Comparison of ENCODE assay signal across 8 mouse cellular contexts in the genomic region with DNA sequence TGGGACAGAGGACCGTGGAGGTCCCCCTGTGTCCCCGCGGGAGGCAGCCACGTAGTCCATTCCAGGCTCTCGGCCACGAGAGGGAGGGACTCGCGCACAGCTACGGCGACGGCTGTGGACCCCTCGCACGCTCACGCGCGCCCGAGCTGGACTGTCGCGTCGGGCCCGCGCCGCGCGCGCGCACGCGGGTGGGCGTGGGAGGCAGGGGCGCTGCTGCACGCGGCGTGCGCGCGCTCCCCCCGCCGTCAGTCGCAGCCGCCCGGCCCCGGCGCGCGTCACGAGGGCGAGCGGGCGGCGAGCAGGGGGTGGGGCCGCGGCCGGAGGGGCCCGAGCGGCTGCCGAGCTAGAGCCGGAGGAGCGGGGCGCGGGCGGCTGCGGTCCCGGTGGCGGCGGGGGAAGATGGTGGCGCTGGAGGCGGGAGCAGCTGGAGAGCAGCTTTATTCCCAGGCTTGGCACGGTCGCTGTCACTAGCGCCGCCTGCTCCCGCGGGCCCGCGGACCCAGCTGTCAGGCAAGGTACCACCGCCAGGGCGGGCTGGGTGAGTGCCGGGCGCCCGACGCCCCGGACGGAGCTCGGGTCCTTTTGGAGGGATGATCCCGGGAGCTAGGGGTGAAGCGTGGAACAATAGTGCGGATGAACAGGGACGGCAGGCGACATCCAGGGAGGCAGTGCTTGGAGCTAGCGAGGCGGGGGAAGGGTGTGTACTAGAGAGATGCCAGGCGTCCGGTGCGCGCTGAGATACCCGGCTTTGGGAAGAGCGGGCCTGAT. TPM values are rescaled to one million over a fixed set of nuclear protein-coding genes. Genes with fewer than 3 reads are reported as not detected.
A peak's percentile ranks its signal among the peaks of the same experiment; 100 is the strongest.
DNase-seq lines count a peak whose midpoint lies in the region; ATAC-seq and TF ChIP-seq lines count a peak whose summit lies in the region.

Apba1 (plus strand) TSS at position 334 of the 768 bp plus-strand sequence.

- TF ChIP-seq EP300 in heart, adult 2 months (IDR thresholded peaks at IDR 0.05; ENCODE audit: insufficient read depth, low read depth, low read length), result no peak

- H3K4me2 ChIP-seq in kidney, embryonic 14.5 days (replicated peaks; ENCODE audit: low read depth, low read length), result peak within 1 kb of the TSS; percentile 82
- H3K4me2 ChIP-seq in limb, embryonic 13.5 days (replicated peaks), result peak within 1 kb of the TSS; percentile 88
- H3K4me2 ChIP-seq in midbrain, embryonic 13.5 days (replicated peaks), result peak within 1 kb of the TSS; percentile 66

- H3K4me1 ChIP-seq in heart, adult 2 months (ENCODE audit: control insufficient read depth, insufficient read depth, low read length), result no peaks in the 10 kb centered on the region; the same call in 1 of the 2 replicates
- no peaks in the 10 kb centered on the region for H3K4me1 ChIP-seq in kidney, embryonic 14.5 days (ENCODE audit: control insufficient read depth, insufficient read depth, low read length)
- peaks cover 15% of the 10 kb centered on the region for H3K4me1 ChIP-seq in limb, embryonic 13.5 days
- H3K4me1 ChIP-seq in midbrain, embryonic 13.5 days (replicated peaks), result peaks cover 27% of the 10 kb centered on the region
- H3K4me1 ChIP-seq in small intestine, adult 2 months (ENCODE audit: control insufficient read depth, insufficient read depth, insufficient read length, low read length), result no peaks in the 10 kb centered on the region; the same call in 1 of the 2 replicates

- ATAC-seq in cerebellum, adult (ENCODE audit: insufficient number of reproducible peaks, low FRiP score, low TSS enrichment), result peak; percentile 69
- ATAC-seq in kidney, embryonic 14.5 days (ENCODE audit: low FRiP score, low TSS enrichment), result peak; percentile 89
- peak; percentile 89 for ATAC-seq in limb, embryonic 13.5 days (ENCODE audit: low FRiP score, low read depth)
- ATAC-seq in midbrain, embryonic 13.5 days, result peak; percentile 92

- peak within 1 kb of the TSS; percentile 84 for H3K9ac ChIP-seq in heart, adult 2 months (ENCODE audit: low read depth, low read length)
- H3K9ac ChIP-seq in kidney, embryonic 14.5 days (ENCODE audit: low read depth, low read length), result peak within 1 kb of the TSS; percentile 71
- peak within 1 kb of the TSS; percentile 79 for H3K9ac ChIP-seq in limb, embryonic 13.5 days
- H3K9ac ChIP-seq in midbrain, embryonic 13.5 days (replicated peaks), result peak within 1 kb of the TSS; percentile 85

- peak; percentile 56 for TF ChIP-seq CTCF in heart, adult 2 months (IDR thresholded peaks at IDR 0.05)
- TF ChIP-seq CTCF in small intestine, adult 2 months (IDR thresholded peaks at IDR 0.05; ENCODE audit: extremely low read depth, insufficient read length, insufficient replicate concordance, low read depth, low read length), result no peak

- H3K79me2 ChIP-seq in heart, adult 2 months (replicated peaks; ENCODE audit: control insufficient read depth, insufficient read depth, low read length), result no peaks in the 10 kb centered on the region

- H3K9me3 ChIP-seq in kidney, embryonic 14.5 days (ENCODE audit: control insufficient read depth, low read length), result no peaks in the 10 kb centered on the region
- no peaks in the 10 kb centered on the region for H3K9me3 ChIP-seq in limb, embryonic 13.5 days
- no peaks in the 10 kb centered on the region for H3K9me3 ChIP-seq in midbrain, embryonic 13.5 days

- H3K27ac ChIP-seq in heart, adult 2 months, result peak within 1 kb of the TSS; percentile 95
- H3K27ac ChIP-seq in kidney, embryonic 14.5 days (ENCODE audit: low read depth, low read length), result peak within 1 kb of the TSS; percentile 82; the same call in 1 of the 2 replicates
- H3K27ac ChIP-seq in limb, embryonic 13.5 days, result peak within 1 kb of the TSS; percentile 84
- H3K27ac ChIP-seq in midbrain, embryonic 13.5 days, result peak within 1 kb of the TSS; percentile 93
- H3K27ac ChIP-seq in small intestine, adult 2 months (ENCODE audit: insufficient read depth, low read depth, low read length), result peak within 1 kb of the TSS; percentile 50

- H3K36me3 ChIP-seq in heart, adult 2 months (ENCODE audit: control insufficient read depth, insufficient read depth, low read length), result no peaks in the 10 kb centered on the region
- H3K36me3 ChIP-seq in kidney, embryonic 14.5 days (ENCODE audit: control insufficient read depth, insufficient read depth, low read length), result no peaks in the 10 kb centered on the region
- no peaks in the 10 kb centered on the region for H3K36me3 ChIP-seq in limb, embryonic 13.5 days
- H3K36me3 ChIP-seq in midbrain, embryonic 13.5 days, result no peaks in the 10 kb centered on the region
- no peaks in the 10 kb centered on the region for H3K36me3 ChIP-seq in small intestine, adult 2 months (ENCODE audit: control insufficient read depth, insufficient read depth, low read length)

- H3K27me3 ChIP-seq in heart, adult 2 months (ENCODE audit: control insufficient read depth, insufficient read depth, low read length), result no peaks in the 10 kb centered on the region
- H3K27me3 ChIP-seq in kidney, embryonic 14.5 days (ENCODE audit: control insufficient read depth, insufficient read depth, low read length), result peaks cover 4% of the 10 kb centered on the region; the same call in 1 of the 2 replicates
- H3K27me3 ChIP-seq in limb, embryonic 13.5 days, result peaks cover 34% of the 10 kb centered on the region
- 0 out of 2 replicates have a peak, but pooled peaks cover 3% of the 10 kb centered on the region for H3K27me3 ChIP-seq in midbrain, embryonic 13.5 days
- peaks cover 13% of the 10 kb centered on the region for H3K27me3 ChIP-seq in small intestine, adult 2 months (ENCODE audit: control insufficient read depth, insufficient read depth, low read length)

- intact Hi-C loops in heart, adult 2 months (cut with DNase I), result loop anchor here (1.0 to 5.0 kb wide), 6 partner anchors 49 to 719 kb away; partner anchors contain the start of genes Fam122a, Fam189a2, Fxn and Ptar1

- under 1% methylated on average over 97 of the region's 98 CpGs for WGBS in heart, adult 2 months
- WGBS in kidney, embryonic 14.5 days, result under 1% methylated on average over 83 of the region's 98 CpGs
- under 1% methylated on average over 90 of the region's 98 CpGs for WGBS in limb, embryonic 13.5 days
- whole genome bisulfite sequencing in midbrain, embryonic 13.5 days, result under 1% methylated on average over 82 of the region's 98 CpGs
- under 1% methylated on average over 94 of the region's 98 CpGs for WGBS in small intestine, adult 2 months

- no peak for DNase-seq in cerebellum, adult 9-11 months
- peak; percentile 67 for DNase-seq in embryo, embryonic 10.5 days (ENCODE audit: low spot score)
- peak; percentile 86 to 88 for DNase-seq in heart, adult 2 months

- no peak; the same call in 1 of the 2 replicates for TF ChIP-seq POLR2A in heart, adult 2 months (IDR thresholded peaks at IDR 0.05; ENCODE audit: insufficient read depth, low read depth, low read length)
- TF ChIP-seq POLR2A in small intestine, adult 2 months (IDR thresholded peaks at IDR 0.05; ENCODE audit: low read depth, low read length), result no peak

- peak within 1 kb of the TSS; percentile 87 for H3K4me3 ChIP-seq in heart, adult 2 months
- H3K4me3 ChIP-seq in kidney, embryonic 14.5 days (ENCODE audit: low read length), result peak within 1 kb of the TSS; percentile 75
- peak within 1 kb of the TSS; percentile 73 for H3K4me3 ChIP-seq in limb, embryonic 13.5 days
- peak within 1 kb of the TSS; percentile 75 for H3K4me3 ChIP-seq in midbrain, embryonic 13.5 days (replicated peaks)
- peak within 1 kb of the TSS; percentile 85 for H3K4me3 ChIP-seq in small intestine, adult 2 months (ENCODE audit: low read depth, low read length)

RNA-seq across cellular contexts. Expression of gene Apba1, which starts in this region (rescaled TPM):
- 1 to 10 TPM; 3.0 to 3.9 TPM for total RNA-seq in heart, adult 2 months (2021)
- polyA plus RNA-seq in heart, adult 2 months (2012; rRNA removed), result 2.7 and 3.3 TPM in 2 replicates
- polyA plus RNA-seq in kidney, embryonic 14.5 days (2014; fragmentation: Nextera tagmentation; extraction: Ambion mirVana), result 0.46 and 0.79 TPM in 2 replicates
- 0.38 and 0.41 TPM in 2 replicates for polyA plus RNA-seq in limb, embryonic 13.5 days (2015; fragmentation: Nextera tagmentation; extraction: Ambion mirVana)
- 4.9 and 6.3 TPM in 2 replicates for polyA plus RNA-seq in midbrain, embryonic 13.5 days (2015; fragmentation: Nextera tagmentation; extraction: Ambion mirVana)
- 1.1 and 2.0 TPM in 2 replicates for polyA plus RNA-seq in small intestine, adult 2 months (2012; rRNA removed)

Comparison
In these comparisons a context has a peak if more than half of its experiments do, and no peak if none do; other contexts are left out.
1. Peak in ATAC-seq, H3K4me3 ChIP-seq, H3K27ac ChIP-seq, H3K9ac ChIP-seq and H3K4me2 ChIP-seq in kidney, embryonic 14.5 days; RNA of the gene not detected or under 1 TPM.
2. Peak in ATAC-seq, H3K4me3 ChIP-seq, H3K27ac ChIP-seq, H3K9ac ChIP-seq and H3K4me2 ChIP-seq in limb, embryonic 13.5 days; RNA of the gene not detected or under 1 TPM.